Comparison of ENCODE assay signal across 8 mouse cellular contexts in genomic region chr10:24630469-24631081, GRCm38 (mm10). TPM values are rescaled to one million over a fixed set of nuclear protein-coding genes. Genes with fewer than 3 reads are reported as not detected.
A peak's percentile ranks its signal among the peaks of the same experiment; 100 is the strongest.
DNase-seq lines count a peak whose midpoint lies in the region; ATAC-seq and TF ChIP-seq lines count a peak whose summit lies in the region.

No protein-coding gene starts in this region.

- peaks cover 3% of the 10 kb centered on the region in 2 experiments for H3K4me1 ChIP-seq in MEL (ENCODE audit: control insufficient read depth in 1 of 2, insufficient read depth in 2 of 2, low read length in 2 of 2)
- H3K4me1 ChIP-seq in forebrain, embryonic 11.5 days (replicated peaks; ENCODE audit: control insufficient read depth, insufficient read depth, low read length) = no peaks in the 10 kb centered on the region
- 0 out of 2 replicates have a peak, but pooled peaks cover 6% of the 10 kb centered on the region for H3K4me1 ChIP-seq in hindbrain, embryonic 10.5 days (replicated peaks)

- H3K79me2 ChIP-seq in MEL (ENCODE audit: control insufficient read depth, insufficient read depth, low read length, poor library complexity) = no peaks in the 10 kb centered on the region

- peak overlapping the region; percentile 45 for H3K27ac ChIP-seq in MEL (ENCODE audit: control insufficient read depth, low read depth, low read length)
- H3K27ac ChIP-seq in forebrain, embryonic 11.5 days (ENCODE audit: low read depth, low read length) = no peak overlapping the region
- no peak overlapping the region for H3K27ac ChIP-seq in hindbrain, embryonic 10.5 days
- no peak overlapping the region for H3K27ac ChIP-seq in left cerebral cortex, adult 2 months

- H3K9me3 ChIP-seq in MEL (replicated peaks; ENCODE audit: insufficient read depth, low read length) = no peaks in the 10 kb centered on the region
- no peaks in the 10 kb centered on the region for H3K9me3 ChIP-seq in forebrain, embryonic 11.5 days (ENCODE audit: control insufficient read depth, low read length)
- H3K9me3 ChIP-seq in hindbrain, embryonic 10.5 days = no peaks in the 10 kb centered on the region

- 23% methylated on average over 18 of the region's 18 CpGs for WGBS in forebrain, embryonic 11.5 days
- 27% methylated on average over 18 of the region's 18 CpGs for WGBS in hindbrain, embryonic 10.5 days

- peak overlapping the region; percentile 26; the same call in 1 of the 2 replicates for H3K4me2 ChIP-seq in forebrain, embryonic 11.5 days (ENCODE audit: low read depth, low read length, severe bottlenecking)

- TF ChIP-seq POLR2A in MEL (IDR thresholded peaks at IDR 0.05; ENCODE audit: control insufficient read depth in 1 of 2, insufficient read depth in 1 of 2, low read depth in 1 of 2, low read length in 2 of 2, poor library complexity in 1 of 2) = no peak

- peak; percentile 87 for DNase-seq in MEL (ENCODE audit: low read depth, low spot score)
- peak; percentile 21 for DNase-seq in c-Kit-negative CD71-positive TER-119-positive erythroid progenitor cells, embryonic 14.5 days (ENCODE audit: low read depth, low spot score)
- DNase-seq in forebrain, embryonic 11.5 days (ENCODE audit: low spot score) = peak; percentile 85
- peak; percentile 73 for DNase-seq in hindbrain, embryonic 10.5 days (ENCODE audit: low spot score)
- peak; percentile 68 to 77 for DNase-seq in left cerebral cortex, adult 2 months (ENCODE audit: extremely low spot score in 1 of 2, low spot score in 2 of 2)
- DNase-seq in mesoderm, embryonic 11.5 days (ENCODE audit: low read depth, low spot score) = peak; percentile 78
- peak; percentile 50 for DNase-seq in right cerebral cortex, postnatal 25 days
- peak; percentile 72 for DNase-seq in yolk sac, embryonic 10.5 days (ENCODE audit: low spot score)

- H3K4me3 ChIP-seq in MEL (ENCODE audit: control insufficient read depth in 1 of 2, insufficient read depth in 1 of 2, low read depth in 2 of 2, low read length in 2 of 2) = peak overlapping the region; percentile 57 to 80
- no peak overlapping the region for H3K4me3 ChIP-seq in forebrain, embryonic 11.5 days (ENCODE audit: low read depth, low read length)
- no peak overlapping the region for H3K4me3 ChIP-seq in hindbrain, embryonic 10.5 days
- H3K4me3 ChIP-seq in left cerebral cortex, adult 2 months = no peak overlapping the region

- intact Hi-C loops in left cerebral cortex, adult 2 months (cut with DNase I) = loop anchor here (2.0 kb wide), 1 partner anchor 160 kb away; no protein-coding TSS in a partner anchor

- peak; percentile 78 to 90 (median 86) for TF ChIP-seq CTCF in MEL (IDR thresholded peaks at IDR 0.05 in 2 of 3, conservative IDR thresholded peaks at IDR 0.05 in 1 of 3; ENCODE audit: control insufficient read depth in 1 of 3, insufficient read depth in 1 of 3, low read depth in 2 of 3, low read length in 3 of 3, poor library complexity in 1 of 3, severe bottlenecking in 1 of 3)
- peak; percentile 92 for TF ChIP-seq CTCF in left cerebral cortex, adult 2 months (IDR thresholded peaks at IDR 0.05)

- peak; percentile 63 for ATAC-seq in forebrain, embryonic 11.5 days (replicated peaks; ENCODE audit: low FRiP score)

- no peak for TF ChIP-seq EP300 in MEL (IDR thresholded peaks at IDR 0.05; ENCODE audit: low read depth in 1 of 2, low read length in 2 of 2)

- peak overlapping the region; percentile 58 for H3K9ac ChIP-seq in MEL (ENCODE audit: control insufficient read depth, low read depth, low read length, poor library complexity, severe bottlenecking)
- H3K9ac ChIP-seq in forebrain, embryonic 11.5 days (ENCODE audit: low read length) = no peak overlapping the region

- peaks cover 0 to 4% of the 10 kb centered on the region in 2 experiments; a peak in 1 of 4 replicates for H3K36me3 ChIP-seq in MEL (ENCODE audit: control insufficient read depth in 1 of 2, insufficient read depth in 2 of 2, low read length in 2 of 2)
- no peaks in the 10 kb centered on the region for H3K36me3 ChIP-seq in forebrain, embryonic 11.5 days (ENCODE audit: control insufficient read depth, insufficient read depth, low read length)
- no peaks in the 10 kb centered on the region for H3K36me3 ChIP-seq in hindbrain, embryonic 10.5 days

- H3K27me3 ChIP-seq in MEL (ENCODE audit: control insufficient read depth in 1 of 2, insufficient read depth in 2 of 2, low read length in 2 of 2) = no peaks in the 10 kb centered on the region
- H3K27me3 ChIP-seq in forebrain, embryonic 11.5 days (ENCODE audit: control insufficient read depth, insufficient read depth, low read length) = no peaks in the 10 kb centered on the region
- H3K27me3 ChIP-seq in hindbrain, embryonic 10.5 days (ENCODE audit: insufficient read depth, poor library complexity, severe bottlenecking) = no peaks in the 10 kb centered on the region

- TF ChIP-seq RAD21 in MEL (IDR thresholded peaks at IDR 0.05; ENCODE audit: low read depth, low read length) = peak; percentile 59

TF ChIP-seq in MEL, 35 proteins besides CTCF, POLR2A, EP300 and RAD21:
- TF ChIP-seq SMC3 (IDR thresholded peaks at IDR 0.05; ENCODE audit: low read depth, low read length) (peak; percentile 76), ZNF384 (IDR thresholded peaks at IDR 0.05; ENCODE audit: low read depth, low read length) (peak; percentile 70), ZC3H11A (IDR thresholded peaks at IDR 0.05; ENCODE audit: low read depth, low read length) (peak; percentile 34; the same call in 1 of the 2 replicates), MAZ (IDR thresholded peaks at IDR 0.05; ENCODE audit: low read depth, low read length) (no peak), SIN3A (IDR thresholded peaks at IDR 0.05; ENCODE audit: low read length) (peak; percentile 50; the same call in 1 of the 2 replicates), MYC (IDR thresholded peaks at IDR 0.05; ENCODE audit: low read depth, low read length) (0 out of 2 replicates have a peak, but pooled peaks have one; percentile 28)

RNA-seq across cellular contexts. Expression of gene Ccn2, which starts 35.3 kb away (rescaled TPM):
- not detected in 2 replicates for total RNA-seq in MEL (2012; rRNA removed)
- polyA plus RNA-seq in MEL (2012; ENCODE audit: insufficient read depth in 1 of 2, insufficient read length in 2 of 2, low read depth in 1 of 2, low replicate concordance in 2 of 2, missing spikeins in 1 of 2) = not detected
- polyA plus RNA-seq in forebrain, embryonic 11.5 days (2014; fragmentation: Nextera tagmentation; extraction: Ambion mirVana) = 4.2 and 4.3 TPM in 2 replicates
- 7.2 and 8.3 TPM in 2 replicates for polyA plus RNA-seq in hindbrain, embryonic 10.5 days (2016; fragmentation: Nextera tagmentation; extraction: Ambion mirVana)
- 10 to 100 TPM; 27.4 to 29.6 TPM for total RNA-seq in left cerebral cortex, adult 2 months (2021)

Comparison
In these comparisons a context has a peak if more than half of its experiments do, and no peak if none do; other contexts are left out.
1. DNase-seq: peak in every context shown above with its lines; median percentile 87 in MEL; 85 in forebrain, embryonic 11.5 days; 78 in mesoderm, embryonic 11.5 days; 73 in hindbrain, embryonic 10.5 days; 72 in left cerebral cortex, adult 2 months; 72 in yolk sac, embryonic 10.5 days; 50 in right cerebral cortex, postnatal 25 days; 21 in c-Kit-negative CD71-positive TER-119-positive erythroid progenitor cells, embryonic 14.5 days.
2. H3K4me3 ChIP-seq: peak in MEL (2 of 2); none in forebrain, embryonic 11.5 days (single experiment), hindbrain, embryonic 10.5 days (single experiment) and left cerebral cortex, adult 2 months (single experiment).